Mouse (Mus musculus) spleen, postnatal 4 days (tissue): ENCODE data around the gene Map4k1.

Source experiments
- DNase-seq, 2 experiments: peaks; one replicate each; pipeline ENCODE4 v3.0.0; 2022; ENCODE audit warnings: low spot score in 2 of 2

The Map4k1 gene

DNA sequence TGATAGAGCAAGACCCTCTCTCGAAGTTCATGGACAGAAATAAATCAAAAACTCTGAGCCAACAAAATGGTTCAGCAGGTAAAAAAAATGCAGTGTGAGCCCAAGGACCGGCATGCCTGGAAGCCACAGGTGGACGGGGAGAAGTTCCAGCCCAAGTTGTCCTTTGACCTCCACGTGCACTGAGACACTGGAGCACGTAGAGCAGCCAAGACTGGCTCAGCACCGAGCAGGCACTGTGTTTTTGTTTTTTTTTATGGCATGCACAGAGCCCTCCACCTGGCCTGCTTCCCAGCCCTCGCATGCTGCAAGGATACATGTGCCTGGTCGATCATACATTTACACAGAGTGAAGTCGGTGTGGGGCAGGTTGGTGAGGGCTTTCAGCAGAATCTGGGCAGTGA lies 4.3 kb upstream of the Map4k1 start:
- no peak for DNase-seq

DNA sequence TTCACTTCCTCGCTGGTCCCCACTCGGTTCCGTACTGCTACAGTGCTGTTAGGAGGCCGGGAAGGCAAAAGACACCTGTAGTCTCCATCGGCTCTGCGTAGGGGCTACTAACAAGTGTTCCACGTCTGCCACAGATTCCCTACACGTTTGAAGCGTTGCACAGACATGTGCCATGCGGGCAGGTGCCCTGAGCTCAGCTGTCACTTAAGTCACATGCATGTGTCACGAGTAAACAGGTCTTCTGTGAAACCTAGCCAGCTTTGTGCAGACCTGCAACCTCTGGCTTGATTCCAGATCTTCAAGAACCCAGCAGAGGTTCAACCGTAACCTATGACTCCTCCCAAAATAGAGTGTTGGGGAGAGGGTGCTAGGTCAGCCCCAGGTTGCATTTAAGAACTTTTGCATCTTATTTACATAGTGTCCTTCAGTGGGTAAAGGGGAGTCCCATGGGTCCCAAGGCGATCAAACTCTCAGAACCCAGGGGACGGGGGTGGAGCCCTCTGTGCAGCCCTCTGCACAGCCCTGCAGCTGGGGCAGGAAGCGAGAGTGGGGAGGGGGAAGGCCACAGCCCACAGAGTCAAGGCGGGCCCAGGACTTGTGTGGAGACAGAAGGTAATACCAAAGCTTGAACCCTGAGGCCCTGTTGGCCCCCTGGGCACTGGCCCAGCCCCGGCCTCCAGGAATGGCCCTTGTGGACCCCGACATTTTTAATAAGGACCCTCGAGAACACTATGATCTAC lies 594 bp downstream of the Map4k1 start:
- peak; percentile 81 to 89 for DNase-seq

- DNase-seq, result no peak
Measured at GRCm38 (mm10) chr7:28983141-28983564, 1.3 kb downstream of the Map4k1 start.

- DNase-seq, result no peak
Measured at GRCm38 (mm10) chr7:28983849-28984248, 2.0 kb downstream of the Map4k1 start.

GRCm38 (mm10) chr7:28984452-28984851 lies 2.6 kb downstream of the Map4k1 start:
- no peak for DNase-seq

- no peak for DNase-seq
Measured at GRCm38 (mm10) chr7:28985207-28985606, 3.4 kb downstream of the Map4k1 start.

- DNase-seq, result no peak
Measured at GRCm38 (mm10) chr7:28990766-28991273, 9.0 kb downstream of the Map4k1 start.

DNA sequence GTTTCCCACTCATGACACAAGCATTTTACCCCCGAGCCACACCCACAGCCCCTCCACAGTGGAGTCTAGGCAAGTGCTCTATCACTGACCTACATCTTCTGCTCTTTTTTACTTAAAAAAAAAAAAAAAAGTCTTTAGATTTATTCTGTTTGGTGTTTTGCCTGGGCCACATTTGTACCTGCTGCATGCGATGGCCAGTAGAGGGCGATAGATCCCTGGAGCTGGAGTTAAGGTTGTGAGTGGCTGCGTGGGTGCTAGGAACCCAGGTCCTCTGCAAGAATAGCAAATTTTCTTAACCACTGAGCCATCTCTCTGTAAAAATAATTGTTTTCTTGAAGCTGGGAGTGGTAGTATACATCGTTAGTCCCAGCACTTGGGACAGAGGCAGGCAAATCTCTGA lies 9.8 kb downstream of the Map4k1 start:
- DNase-seq, result no peak

GRCm38 (mm10) chr7:28992997-28993396 lies 11.1 kb downstream of the Map4k1 start:
- no peak for DNase-seq

DNA sequence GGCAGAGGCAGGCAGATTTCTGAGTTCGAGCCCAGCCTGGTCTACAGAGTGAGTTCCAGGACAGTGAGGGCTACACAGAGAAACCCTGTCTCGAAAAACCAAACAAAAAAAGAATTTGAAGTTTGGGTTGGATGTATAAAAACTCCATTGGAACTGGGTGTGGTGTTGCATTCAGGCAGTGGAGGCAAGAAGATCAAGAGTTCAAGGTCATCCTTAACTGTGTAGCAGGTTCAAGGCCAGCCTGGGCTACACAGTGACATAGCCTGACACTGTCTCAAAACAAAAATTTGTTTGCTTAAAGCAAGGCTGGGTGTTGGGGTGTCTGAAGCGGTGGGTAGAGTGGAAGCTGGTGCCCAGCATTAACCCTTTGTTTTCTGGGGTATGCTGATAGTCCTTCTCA lies 11.6 kb downstream of the Map4k1 start:
- no peak for DNase-seq

- DNase-seq, result peak; percentile 90 to 93
Measured at GRCm38 (mm10) chr7:29000651-29001605, 19.1 kb downstream of the Map4k1 start.

- no peak for DNase-seq
Measured at GRCm38 (mm10) chr7:29007224-29008101, 25.6 kb downstream of the Map4k1 start.

- no peak for DNase-seq
Measured at GRCm38 (mm10) chr7:29008171-29008570, 26.3 kb downstream of the Map4k1 start.

DNA sequence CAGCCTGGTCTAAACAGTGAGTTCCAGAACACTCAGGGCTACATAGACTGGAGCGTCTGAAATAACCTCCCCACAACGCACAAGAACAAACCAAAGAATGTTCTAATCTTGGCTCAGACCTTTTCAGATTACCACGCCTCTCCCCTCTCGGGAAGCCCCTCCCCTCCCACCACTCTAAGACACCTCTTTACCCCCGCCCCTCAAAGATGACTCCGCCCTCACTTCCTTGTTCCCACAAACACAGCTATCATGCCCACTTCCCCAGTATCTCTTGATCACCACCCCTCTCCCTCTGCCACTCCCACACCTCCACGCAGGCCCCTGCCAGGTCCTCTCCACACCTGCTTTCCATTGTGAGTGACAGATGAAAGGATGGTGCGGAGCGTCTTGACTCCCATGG lies 26.9 kb downstream of the Map4k1 start:
- DNase-seq, result no peak

DNA sequence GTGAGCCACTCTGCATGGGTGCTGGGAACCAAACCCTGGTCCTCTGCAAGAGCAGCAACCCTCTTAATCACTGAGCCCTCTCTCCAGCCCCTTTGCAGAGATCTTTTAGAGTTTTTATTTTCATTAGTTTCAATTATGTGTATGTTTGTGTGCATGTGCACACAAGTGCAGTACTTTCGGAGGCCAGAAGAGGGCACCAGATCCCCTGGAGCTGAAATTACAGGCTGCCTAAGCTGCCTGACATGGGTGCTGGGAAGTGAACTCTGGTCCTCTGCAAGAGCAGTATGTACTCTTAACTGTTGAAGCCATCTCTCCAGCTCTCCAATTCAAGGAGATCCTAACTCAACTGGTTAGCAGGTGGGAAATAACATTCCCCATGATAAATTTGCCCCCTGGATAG lies 33.1 kb downstream of the Map4k1 start:
- DNase-seq, result no peak

DNA sequence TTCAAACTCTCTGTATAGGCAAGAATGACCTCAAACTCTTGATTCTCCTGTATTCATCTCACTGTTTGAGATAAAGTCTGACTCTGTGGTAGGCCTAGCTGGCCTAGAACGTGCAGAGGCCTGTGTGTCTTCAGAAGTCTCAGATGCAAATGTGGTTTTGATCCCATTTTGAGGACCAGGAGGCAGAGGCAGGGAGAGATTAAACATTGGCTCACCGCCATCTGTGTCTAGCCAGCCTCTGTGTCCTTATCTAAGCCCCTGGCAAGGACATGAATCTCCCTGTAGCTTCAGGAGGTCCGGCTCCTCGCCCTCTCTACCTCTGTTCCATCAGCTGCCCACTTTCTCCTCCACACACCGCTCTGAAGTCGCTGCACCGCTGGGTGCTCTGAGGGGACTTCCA lies 34.6 kb downstream of the Map4k1 start:
- DNase-seq, result no peak

DNA sequence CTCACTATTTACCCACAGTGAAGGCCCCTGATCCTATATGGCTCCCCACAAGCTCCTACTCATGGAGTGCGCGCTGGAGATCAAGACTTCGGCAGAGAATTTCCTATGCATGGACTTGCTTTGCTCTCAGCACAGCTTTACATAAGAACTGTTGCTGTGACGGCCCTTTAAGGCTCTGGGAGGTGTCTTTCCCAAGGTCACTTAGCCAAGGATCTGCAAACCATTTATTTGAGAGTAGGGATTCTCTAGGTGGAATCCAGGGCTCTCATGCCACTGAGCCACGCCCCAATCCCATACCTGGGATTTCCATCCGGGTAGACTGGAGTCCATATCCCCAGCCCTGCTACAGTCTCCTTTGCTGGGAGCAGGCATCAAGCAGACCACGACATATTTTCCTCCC lies 35.4 kb downstream of the Map4k1 start:
- no peak for DNase-seq

- no peak for DNase-seq
Measured at GRCm38 (mm10) chr7:29019447-29020220, 37.8 kb downstream of the Map4k1 start.

- DNase-seq, result no peak
Measured at GRCm38 (mm10) chr7:29022479-29022878, 40.6 kb downstream of the Map4k1 start.

GRCm38 (mm10) chr7:29023514-29023913 lies 41.7 kb downstream of the Map4k1 start:
- DNase-seq, result no peak

GRCm38 (mm10) chr7:29025566-29025965 lies 43.7 kb downstream of the Map4k1 start:
- DNase-seq, result peak in 1 of 2 experiments; percentile 61
